Comparison of ENCODE assay signal across 20 mouse cellular contexts in the genomic region with DNA sequence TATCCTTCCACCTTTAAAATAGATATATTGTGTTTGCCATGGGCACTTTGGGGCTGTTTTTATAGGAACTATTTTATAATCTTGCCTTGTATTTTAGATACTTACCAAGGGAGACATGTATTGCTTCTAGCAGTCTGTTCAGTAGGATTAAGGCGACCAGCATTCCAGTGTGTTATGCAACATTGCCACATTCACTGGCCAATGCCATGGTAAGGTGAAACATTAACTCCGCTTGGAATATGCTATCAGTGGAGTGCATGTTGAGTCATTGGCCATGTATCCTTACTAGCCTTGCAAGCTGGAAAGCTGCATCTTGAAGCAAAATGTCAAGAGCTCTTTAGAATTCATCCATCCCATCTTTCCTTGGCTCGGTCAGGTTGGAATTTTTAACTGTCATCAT. TPM values are rescaled to one million over a fixed set of nuclear protein-coding genes. Genes with fewer than 3 reads are reported as not detected.
DNase-seq lines count a peak whose midpoint lies in the region; ATAC-seq and TF ChIP-seq lines count a peak whose summit lies in the region.
"Had no signal": no experiment of that assay in that cellular context is flagged by ENCODE, and none has a peak within 500 bp of the region (broad histone marks: within the 10 kb centered on the region; RNA-seq: fewer than 3 reads in every experiment).

No protein-coding gene starts in this region.

- intact Hi-C loops in left cerebral cortex, adult 2 months (cut with DNase I): no loop called here

- DNase-seq in left cerebral cortex, adult 2 months (ENCODE audit: extremely low spot score in 1 of 2, low spot score in 2 of 2): no peak
- no peak for DNase-seq in left cerebral cortex, adult 18-20 months (ENCODE audit: low spot score in 2 of 2)
- DNase-seq in liver, postnatal 0 days: peak; percentile 34
- DNase-seq in cerebellum, adult 2 months: no peak
- DNase-seq in right cerebral cortex, postnatal 4 days: no peak
- DNase-seq in gastrocnemius, adult 8-10 months (ENCODE audit: low spot score in 2 of 2): no peak
- DNase-seq: adrenal gland, postnatal 14 days; cerebellum, adult 8-10 months; gastrocnemius, adult 2 months; midbrain, embryonic 14.5 days; thymus, postnatal 25 days had no signal

- H3K4me3 ChIP-seq in left cerebral cortex, adult 2 months: no peak overlapping the region
- H3K4me3 ChIP-seq in cortical plate, adult 2 months (ENCODE audit: insufficient read depth, low read length): no peak overlapping the region
- no peak overlapping the region for H3K4me3 ChIP-seq in kidney, embryonic 14.5 days (ENCODE audit: low read length)
- no peak overlapping the region for H3K4me3 ChIP-seq in liver, postnatal 0 days (ENCODE audit: low read depth, low read length)
- H3K4me3 ChIP-seq in cerebellum, adult 2 months (replicated peaks; ENCODE audit: insufficient read depth, low read depth, low read length): no peak overlapping the region
- H3K4me3 ChIP-seq: embryonic facial prominence, embryonic 13.5 days; gastrocnemius, adult 2 months; hindbrain, embryonic 10.5 days; intestine, embryonic 15.5 days; limb, embryonic 15.5 days; myocyte; neural tube, embryonic 15.5 days had no signal

- H3K4me2 ChIP-seq in kidney, embryonic 14.5 days (replicated peaks; ENCODE audit: low read depth, low read length): no peak overlapping the region
- no peak overlapping the region for H3K4me2 ChIP-seq in liver, postnatal 0 days (ENCODE audit: low read depth, low read length)
- H3K4me2 ChIP-seq: embryonic facial prominence, embryonic 13.5 days; intestine, embryonic 15.5 days; limb, embryonic 15.5 days; neural tube, embryonic 15.5 days had no signal

- no peak for TF ChIP-seq POLR2A in cortical plate, adult 2 months (IDR thresholded peaks at IDR 0.05; ENCODE audit: extremely low read depth, insufficient read depth, low read length)
- no peak for TF ChIP-seq POLR2A in cerebellum, adult 2 months (IDR thresholded peaks at IDR 0.05; ENCODE audit: borderline replicate concordance, insufficient read depth, low read length)

- 83% methylated on average over 3 of the region's 3 CpGs for WGBS in kidney, embryonic 14.5 days
- 59% methylated on average over 3 of the region's 3 CpGs for WGBS in liver, postnatal 0 days (ENCODE audit: insufficient replicate concordance)
- 87% methylated on average over 3 of the region's 3 CpGs for WGBS in cerebellum, adult 2 months

- no peak for TF ChIP-seq EP300 in liver, postnatal 0 days (IDR thresholded peaks at IDR 0.05; ENCODE audit: low read depth)

- no peaks in the 10 kb centered on the region for H3K36me3 ChIP-seq in kidney, embryonic 14.5 days (ENCODE audit: control insufficient read depth, insufficient read depth, low read length)
- no peaks in the 10 kb centered on the region for H3K36me3 ChIP-seq in liver, postnatal 0 days (replicated peaks; ENCODE audit: insufficient read depth, low read length)
- H3K36me3 ChIP-seq: embryonic facial prominence, embryonic 13.5 days; hindbrain, embryonic 10.5 days; intestine, embryonic 15.5 days; limb, embryonic 15.5 days had no signal

- H3K9ac ChIP-seq in kidney, embryonic 14.5 days (ENCODE audit: low read depth, low read length): no peak overlapping the region
- no peak overlapping the region for H3K9ac ChIP-seq in liver, postnatal 0 days (replicated peaks)
- H3K9ac ChIP-seq: embryonic facial prominence, embryonic 13.5 days; intestine, embryonic 15.5 days; limb, embryonic 15.5 days; neural tube, embryonic 15.5 days had no signal

- TF ChIP-seq CTCF in left cerebral cortex, adult 2 months (IDR thresholded peaks at IDR 0.05): no peak
- TF ChIP-seq CTCF in cortical plate, adult 2 months (IDR thresholded peaks at IDR 0.05; ENCODE audit: extremely low read depth, insufficient read depth, low read length): no peak
- TF ChIP-seq CTCF in liver, postnatal 0 days (IDR thresholded peaks at IDR 0.05; ENCODE audit: low read depth): no peak
- no peak for TF ChIP-seq CTCF in cerebellum, adult 2 months (IDR thresholded peaks at IDR 0.05; ENCODE audit: borderline replicate concordance, insufficient read depth, low read depth, low read length)

- H3K27ac ChIP-seq in left cerebral cortex, adult 2 months: peak overlapping the region; percentile 53; the same call in 1 of the 2 replicates
- H3K27ac ChIP-seq in cortical plate, adult 2 months (ENCODE audit: insufficient read depth, low read length): 0 out of 2 replicates have a peak overlapping the region, but pooled peaks have one; percentile 53
- peak overlapping the region; percentile 11; the same call in 1 of the 2 replicates for H3K27ac ChIP-seq in kidney, embryonic 14.5 days (ENCODE audit: low read depth, low read length)
- H3K27ac ChIP-seq in liver, postnatal 0 days (ENCODE audit: low read depth): no peak overlapping the region
- no peak overlapping the region for H3K27ac ChIP-seq in cerebellum, adult 2 months (ENCODE audit: insufficient read depth, low read length)
- H3K27ac ChIP-seq: embryonic facial prominence, embryonic 13.5 days; gastrocnemius, adult 2 months; hindbrain, embryonic 10.5 days; intestine, embryonic 15.5 days; limb, embryonic 15.5 days; neural tube, embryonic 15.5 days had no signal

- peaks cover 12% of the 10 kb centered on the region; the same call in 1 of the 2 replicates for H3K4me1 ChIP-seq in cortical plate, adult 2 months (ENCODE audit: control insufficient read depth, insufficient read depth, low read length)
- peaks cover 19% of the 10 kb centered on the region; the same call in 1 of the 2 replicates for H3K4me1 ChIP-seq in kidney, embryonic 14.5 days (ENCODE audit: control insufficient read depth, insufficient read depth, low read length)
- H3K4me1 ChIP-seq in liver, postnatal 0 days (ENCODE audit: insufficient read depth): no peaks in the 10 kb centered on the region
- H3K4me1 ChIP-seq in cerebellum, adult 2 months (ENCODE audit: control insufficient read depth, insufficient read depth, low read length): peaks cover 6% of the 10 kb centered on the region
- H3K4me1 ChIP-seq: intestine, embryonic 15.5 days; limb, embryonic 15.5 days had no signal

- no peaks in the 10 kb centered on the region; the same call in 1 of the 2 replicates for H3K27me3 ChIP-seq in kidney, embryonic 14.5 days (ENCODE audit: control insufficient read depth, insufficient read depth, low read length)
- no peaks in the 10 kb centered on the region for H3K27me3 ChIP-seq in liver, postnatal 0 days (ENCODE audit: insufficient read depth, low read length)
- H3K27me3 ChIP-seq in cerebellum, adult 2 months (ENCODE audit: control insufficient read depth, insufficient read depth, low read length): no peaks in the 10 kb centered on the region
- H3K27me3 ChIP-seq: intestine, embryonic 15.5 days; limb, embryonic 15.5 days; neural tube, embryonic 15.5 days had no signal

- H3K9me3 ChIP-seq in kidney, embryonic 14.5 days (ENCODE audit: control insufficient read depth, low read length): no peaks in the 10 kb centered on the region
- H3K9me3 ChIP-seq in liver, postnatal 0 days (ENCODE audit: low read length): no peaks in the 10 kb centered on the region
- H3K9me3 ChIP-seq: embryonic facial prominence, embryonic 13.5 days; hindbrain, embryonic 10.5 days; intestine, embryonic 15.5 days; limb, embryonic 15.5 days; neural tube, embryonic 15.5 days had no signal

- ATAC-seq in kidney, embryonic 14.5 days (ENCODE audit: low FRiP score, low TSS enrichment): no peak
- no peak for ATAC-seq in liver, postnatal 0 days
- ATAC-seq: forebrain, embryonic 16.5 days; intestine, embryonic 15.5 days had no signal

RNA-seq across cellular contexts. Expression of a gene that starts 43.6 kb away (rescaled TPM):
- total RNA-seq in left cerebral cortex, adult 2 months (2021): 100 to 1,000 TPM; 453 to 512 TPM
- 100 to 1,000 TPM; 441 to 504 TPM for total RNA-seq in left cerebral cortex, adult 18-20 months (2021)
- 205 and 206 TPM in 2 replicates for polyA plus RNA-seq in cortical plate, adult 2 months (2012; rRNA removed)
- 24.8 and 26.6 TPM in 2 replicates for polyA plus RNA-seq in kidney, embryonic 14.5 days (2014; fragmentation: Nextera tagmentation; extraction: Ambion mirVana)
- 0.72 and 0.96 TPM in 2 replicates for polyA plus RNA-seq in liver, postnatal 0 days (2015; fragmentation: Nextera tagmentation; extraction: Ambion mirVana)
- polyA plus RNA-seq in cerebellum, adult 2 months (2012; rRNA removed): 46.9 and 50.4 TPM in 2 replicates
- 1 to 10 TPM in 3 of 4 experiments, under 1 TPM in 1; 0.51 to 3.1 (median 1.7) TPM for total RNA-seq in gastrocnemius, adult 8-10 months (2022)
- polyA plus RNA-seq: myocyte had no signal

Comparison
In these comparisons a context has a peak if more than half of its experiments do, and no peak if none do; other contexts are left out.
1. H3K27ac ChIP-seq: peak in left cerebral cortex, adult 2 months (single experiment), cortical plate, adult 2 months (single experiment) and kidney, embryonic 14.5 days (single experiment); none in liver, postnatal 0 days (single experiment) and cerebellum, adult 2 months (single experiment).
2. RNA of a gene that starts 43.6 kb away (polyA plus RNA-seq): 205 to 206 TPM in cortical plate, adult 2 months, 46.9 to 50.4 TPM in cerebellum, adult 2 months and 24.8 to 26.6 TPM in kidney, embryonic 14.5 days; 0.72 to 0.96 TPM in liver, postnatal 0 days; every median in the first group is over 10 times any median in the second.